Mouse (Mus musculus) neural tube, embryonic 14.5 days (tissue): ENCODE results near the gene Gja4. TPM values are rescaled to one million over a fixed set of nuclear protein-coding genes. Genes with fewer than 3 reads are reported as not detected.

Experiments used
- ATAC-seq: fragments of 200-750 bp; cut with Nextera tagmentation; 2 replicates; pipeline ENCODE4 v1.8.0; 2017; ENCODE audit warnings: low read depth, mild to moderate bottlenecking, moderate TSS enrichment, moderate library complexity
- H3K27ac ChIP-seq: fragments of 300-500 bp; sonication (generic); 2 replicates; pipeline ENCODE4 v1.5.1; 2014; ENCODE audit warnings: low read depth, mild to moderate bottlenecking, control low read depth, low read length, moderate library complexity, mixed read lengths
- H3K27me3 ChIP-seq: fragments of 300-500 bp; sonication (generic); 2 replicates; pipeline ENCODE4 v1.6.1; 2014; ENCODE audit warnings: low read length; ENCODE audit not compliant: control insufficient read depth, insufficient read depth
- H3K36me3 ChIP-seq: fragments of 300-500 bp; sonication (generic); 2 replicates; pipeline ENCODE4 v1.6.1; 2014; ENCODE audit warnings: low read length, mixed read lengths; ENCODE audit not compliant: control insufficient read depth, insufficient read depth
- H3K4me1 ChIP-seq: fragments of 300-500 bp; sonication (generic); 2 replicates; pipeline ENCODE4 v1.6.1; 2014; ENCODE audit warnings: low read length; ENCODE audit not compliant: control insufficient read depth, insufficient read depth
- H3K4me2 ChIP-seq: fragments of 300-500 bp; sonication (generic); 2 replicates; pipeline ENCODE4 v1.6.1; 2014; ENCODE audit warnings: mild to moderate bottlenecking, low read depth, low read length, control low read depth
- H3K4me3 ChIP-seq: fragments of 300-500 bp; sonication (generic); 2 replicates; pipeline ENCODE4 v1.5.1; 2014; ENCODE audit warnings: low read depth, low read length, control low read depth, mixed read lengths
- H3K9ac ChIP-seq: fragments of 300-500 bp; sonication (generic); replicated peaks from 2 replicates; pipeline ENCODE4 v1.6.1; 2014; ENCODE audit warnings: low read depth, mild to moderate bottlenecking, control low read depth, low read length, mixed read lengths
- H3K9me3 ChIP-seq: fragments of 300-500 bp; sonication (generic); 2 replicates; pipeline ENCODE4 v1.6.1; 2016; ENCODE audit warnings: low read length; ENCODE audit not compliant: control insufficient read depth
- WGBS: fragments of 180-500 bp; shearing (Covaris S2); extraction: QIAGEN DNeasy Blood & Tissue Kit; methylation state at CpG from one replicate; pipeline ENCODE4 v1.1.7; 2014; 5-methylcytosine and 5-hydroxymethylcytosine counted together
- polyA plus RNA-seq: library from polyadenylated mRNA; unstranded; fragments of >200 nt; fragmentation: Nextera tagmentation; extraction: Ambion mirVana; gene quantifications from 2 replicates; pipeline ENCODE4 v1.2.1, GENCODE M21; 2014

Gja4 gene
- polyA plus RNA-seq, 1 experiment from 2014 or later = 19.6 TPM

DNA sequence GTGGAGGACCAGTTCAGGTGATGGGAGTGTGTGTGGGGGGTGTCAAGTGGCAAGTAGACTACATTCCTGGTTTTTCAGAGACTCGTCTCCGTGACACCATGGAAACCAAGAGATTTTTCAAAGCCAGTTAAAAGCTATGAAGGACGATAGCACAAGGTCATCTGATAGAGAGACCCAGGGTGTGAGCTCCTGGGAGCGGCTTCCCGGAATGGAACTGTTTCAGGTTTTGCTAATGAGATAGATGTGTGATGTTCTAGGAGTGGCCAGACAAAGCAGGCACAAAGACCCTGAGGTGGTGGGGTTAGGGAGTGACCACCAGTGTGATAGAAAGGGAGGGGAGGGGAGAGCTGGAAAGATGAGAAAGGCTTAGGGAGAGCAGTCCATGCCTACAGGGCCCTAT, 31.2 kb upstream of the Gja4 start:
- no peak overlapping the region for H3K4me3 ChIP-seq
- no peak for ATAC-seq
- H3K9me3 ChIP-seq = no peaks in the 10 kb centered on the region
- no peaks in the 10 kb centered on the region for H3K27me3 ChIP-seq
- no peaks in the 10 kb centered on the region for H3K36me3 ChIP-seq
- H3K27ac ChIP-seq = no peak overlapping the region
- H3K9ac ChIP-seq = no peak overlapping the region
- H3K4me2 ChIP-seq = no peak overlapping the region
- 87% methylated on average over 5 of the region's 5 CpGs for WGBS
- no peaks in the 10 kb centered on the region for H3K4me1 ChIP-seq

DNA sequence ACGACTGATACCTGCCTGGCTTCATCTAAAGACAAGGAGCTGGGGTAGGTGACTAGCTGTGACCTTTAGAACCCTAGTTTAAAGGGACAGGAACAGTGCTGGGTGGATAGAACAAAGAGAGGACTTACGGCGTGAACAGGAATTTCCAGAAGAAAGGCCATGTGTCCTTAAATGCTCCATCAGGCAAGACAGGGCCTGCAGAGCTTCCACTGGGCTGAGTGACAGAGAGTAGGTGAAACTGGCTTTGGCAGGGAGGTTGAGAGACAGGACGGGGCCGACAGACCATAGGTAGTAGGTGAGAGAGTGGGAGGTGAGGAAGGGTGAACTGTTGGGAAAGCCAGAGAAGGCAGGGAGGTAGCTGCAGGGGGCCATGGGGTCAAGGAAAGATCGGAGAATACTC, 27.5 kb upstream of the Gja4 start:
- Histone ChIP-seq H3K36me3 (no peaks in the 10 kb centered on the region), H3K4me1 (no peaks in the 10 kb centered on the region), H3K27ac (no peak overlapping the region), H3K4me3 (no peak overlapping the region), H3K9ac (no peak overlapping the region), H3K4me2 (no peak overlapping the region), H3K27me3 (no peaks in the 10 kb centered on the region), H3K9me3 (no peaks in the 10 kb centered on the region)
- WGBS = 62% methylated on average over 6 of the region's 6 CpGs
- ATAC-seq = no peak

DNA sequence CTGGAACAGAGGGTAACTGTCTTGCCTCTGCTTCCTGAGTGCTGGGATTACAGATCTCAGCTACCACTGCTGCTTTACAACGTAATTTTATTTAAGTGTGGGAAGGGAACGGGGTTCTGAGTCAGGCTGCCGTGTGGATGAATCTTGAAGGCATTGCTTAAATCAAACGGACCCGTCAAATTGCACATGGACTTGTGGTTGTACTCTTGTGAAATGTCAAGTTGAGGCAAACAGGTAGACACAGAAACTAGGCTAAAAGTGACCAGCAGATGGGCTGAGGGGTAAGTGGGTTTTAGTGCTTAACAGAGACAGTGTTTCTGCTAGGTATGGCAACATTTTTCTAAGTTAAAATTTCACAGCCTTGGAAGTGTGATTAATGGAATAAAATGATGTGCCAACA, 23.8 kb upstream of the Gja4 start:
- Histone ChIP-seq H3K4me3 (no peak overlapping the region), H3K9ac (no peak overlapping the region), H3K27me3 (peaks cover 2% of the 10 kb centered on the region; the same call in 1 of the 2 replicates), H3K4me2 (no peak overlapping the region), H3K4me1 (no peaks in the 10 kb centered on the region), H3K9me3 (no peaks in the 10 kb centered on the region), H3K27ac (no peak overlapping the region), H3K36me3 (no peaks in the 10 kb centered on the region)
- no peak for ATAC-seq
- WGBS = 88% methylated on average over 5 of the region's 5 CpGs

DNA sequence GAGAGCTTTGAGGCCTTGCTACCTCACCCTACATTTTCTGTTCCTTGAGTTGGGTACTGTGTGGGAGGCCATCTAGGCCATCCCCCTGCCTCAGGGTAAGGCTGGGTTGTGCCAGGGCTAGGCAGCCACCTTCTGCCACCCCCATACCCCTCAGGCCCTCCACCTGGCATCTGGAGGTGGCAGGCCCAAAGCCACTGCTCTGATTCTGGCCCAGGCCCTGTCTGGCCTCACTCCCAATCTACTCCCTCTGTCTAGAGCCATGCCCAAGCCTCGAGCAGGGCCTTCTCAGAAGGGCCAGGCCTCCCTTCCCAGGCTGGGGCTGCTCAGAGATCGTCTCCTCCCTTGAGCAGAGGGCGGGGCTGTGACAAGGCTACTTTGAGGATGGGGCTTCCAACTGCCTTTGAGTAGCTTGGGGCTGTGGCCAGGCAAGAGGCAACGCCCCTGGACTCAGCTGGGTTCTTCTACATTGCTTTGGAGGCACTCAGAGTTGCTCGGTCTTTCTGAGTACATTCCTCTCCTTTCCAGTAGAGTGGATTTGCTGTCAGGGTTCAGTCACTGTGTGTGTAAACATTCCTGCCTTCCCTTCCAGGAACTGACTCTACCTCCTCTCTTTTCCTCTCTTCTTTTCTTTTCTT, 21.1 kb upstream of the Gja4 start:
- no peak overlapping the region for H3K4me3 ChIP-seq
- H3K4me2 ChIP-seq = no peak overlapping the region
- WGBS = 34% methylated on average over 5 of the region's 5 CpGs
- H3K36me3 ChIP-seq = no peaks in the 10 kb centered on the region
- no peaks in the 10 kb centered on the region for H3K9me3 ChIP-seq
- H3K27ac ChIP-seq = no peak overlapping the region
- peaks cover 21% of the 10 kb centered on the region for H3K27me3 ChIP-seq
- peaks cover 8% of the 10 kb centered on the region for H3K4me1 ChIP-seq
- ATAC-seq = no peak
- no peak overlapping the region for H3K9ac ChIP-seq

DNA sequence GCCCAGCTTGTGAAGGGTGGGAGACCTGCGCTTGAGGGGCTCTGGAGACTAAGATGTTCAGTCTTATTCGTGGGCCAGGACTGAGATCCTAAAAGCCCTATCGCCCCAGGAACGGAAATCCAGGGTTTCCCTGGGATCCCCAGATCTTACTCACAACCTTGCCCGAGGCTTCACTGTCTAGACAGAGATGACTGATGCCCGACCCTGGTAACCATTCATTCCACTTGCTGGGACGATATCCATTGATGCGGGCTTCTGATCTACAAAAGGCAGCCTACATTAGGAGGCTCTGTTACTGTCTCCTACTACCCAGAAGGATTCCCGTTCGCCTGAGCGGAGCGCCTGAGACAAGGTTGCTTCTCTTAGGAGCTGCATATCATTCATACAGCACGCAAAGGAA, 17.3 kb upstream of the Gja4 start:
- no peak overlapping the region for H3K27ac ChIP-seq
- H3K9ac ChIP-seq = no peak overlapping the region
- peaks cover 29% of the 10 kb centered on the region for H3K27me3 ChIP-seq
- ATAC-seq = no peak
- H3K4me2 ChIP-seq = no peak overlapping the region
- H3K4me1 ChIP-seq = peaks cover 8% of the 10 kb centered on the region
- no peaks in the 10 kb centered on the region for H3K9me3 ChIP-seq
- no peak overlapping the region for H3K4me3 ChIP-seq
- no peaks in the 10 kb centered on the region for H3K36me3 ChIP-seq
- 20% methylated on average over 13 of the region's 13 CpGs for WGBS

DNA sequence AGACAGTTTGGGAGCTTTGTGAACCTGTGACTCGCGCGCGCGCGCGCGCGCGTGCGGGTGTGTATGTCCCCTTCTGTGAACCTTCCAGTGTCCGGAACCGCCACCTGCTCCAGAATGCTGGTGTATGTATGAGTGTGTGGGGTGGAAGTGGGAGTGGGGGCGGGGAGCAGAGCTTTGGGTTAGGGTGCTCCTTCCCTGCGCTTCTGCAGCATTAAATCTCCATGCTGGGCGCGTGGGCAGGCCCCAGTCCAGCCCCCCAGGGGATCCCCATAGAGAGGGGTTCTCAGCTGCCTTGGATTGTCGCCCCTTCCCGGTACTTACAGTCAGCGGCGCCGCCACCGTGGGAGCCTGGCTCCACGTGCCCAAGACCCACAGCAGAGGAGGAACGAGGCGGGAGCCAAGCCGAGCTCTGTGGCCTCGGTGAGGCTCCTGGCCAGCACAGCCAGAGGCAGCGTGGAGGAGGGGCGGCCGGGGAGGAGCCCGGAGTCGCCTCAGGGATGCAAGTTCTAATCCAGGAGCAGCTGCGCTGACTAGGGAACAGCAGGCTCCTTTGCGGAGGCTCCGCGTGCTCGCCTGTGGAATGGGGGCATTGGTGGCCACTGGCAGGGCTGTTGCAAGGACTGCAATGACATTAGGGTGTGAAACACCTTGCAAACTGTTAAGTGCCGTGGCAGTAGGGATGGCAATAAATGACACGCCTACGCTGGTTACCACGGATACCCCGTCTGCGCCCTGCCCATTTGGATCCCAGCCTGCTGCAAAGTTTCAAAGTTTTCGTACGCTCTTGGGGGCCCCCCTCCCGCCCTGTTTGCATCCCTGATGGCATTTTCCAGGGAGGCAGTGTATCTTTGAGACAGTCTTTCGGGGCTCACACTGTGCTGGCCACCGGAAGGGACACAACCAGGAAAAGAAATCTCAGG, 16.6 kb upstream of the Gja4 start, which contains the start of gene Gjb3:
Gene Gjb3 (minus strand): TSS at position 664 of the 920 bp plus-strand sequence.
- Histone ChIP-seq H3K27ac (no peak within 1 kb of the TSS), H3K9me3 (no peaks in the 10 kb centered on the region), H3K27me3 (peaks cover 29% of the 10 kb centered on the region), H3K4me2 (peak within 1 kb of the TSS; percentile 38), H3K36me3 (no peaks in the 10 kb centered on the region), H3K4me1 (peaks cover 8% of the 10 kb centered on the region), H3K4me3 (peak within 1 kb of the TSS; percentile 5; the same call in 1 of the 2 replicates), H3K9ac (no peak within 1 kb of the TSS)
- WGBS = under 1% methylated on average over 49 of the region's 49 CpGs
- ATAC-seq = peak; percentile 44; the same call in 1 of the 2 replicates

DNA sequence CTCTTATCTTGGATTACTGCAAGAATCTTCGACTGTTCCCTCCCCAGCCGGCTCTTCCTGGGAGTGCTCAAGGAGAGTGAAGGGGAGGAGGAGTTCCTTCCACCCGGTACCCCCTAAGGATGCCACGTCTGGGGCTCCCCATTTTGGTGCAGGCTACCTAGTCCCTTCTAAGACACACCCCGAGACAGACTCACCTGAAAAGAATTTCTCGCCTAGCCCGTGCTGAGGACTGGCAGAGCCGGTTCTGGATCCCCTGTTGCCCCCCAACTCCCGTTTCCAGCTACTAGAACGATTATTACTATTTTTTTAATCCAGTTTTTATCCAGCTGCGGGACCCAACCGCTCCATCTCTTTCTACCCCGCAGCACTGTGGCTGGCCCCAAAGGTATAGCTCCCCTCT, 15.9 kb upstream of the Gja4 start:
- Histone ChIP-seq H3K9ac (no peak overlapping the region), H3K4me2 (peak overlapping the region; percentile 38), H3K27ac (no peak overlapping the region), H3K4me3 (0 out of 2 replicates have a peak overlapping the region, but pooled peaks have one; percentile 5), H3K27me3 (peaks cover 32% of the 10 kb centered on the region), H3K4me1 (peaks cover 8% of the 10 kb centered on the region), H3K9me3 (no peaks in the 10 kb centered on the region), H3K36me3 (no peaks in the 10 kb centered on the region)
- ATAC-seq = no peak
- under 1% methylated on average over 13 of the region's 13 CpGs for WGBS

DNA sequence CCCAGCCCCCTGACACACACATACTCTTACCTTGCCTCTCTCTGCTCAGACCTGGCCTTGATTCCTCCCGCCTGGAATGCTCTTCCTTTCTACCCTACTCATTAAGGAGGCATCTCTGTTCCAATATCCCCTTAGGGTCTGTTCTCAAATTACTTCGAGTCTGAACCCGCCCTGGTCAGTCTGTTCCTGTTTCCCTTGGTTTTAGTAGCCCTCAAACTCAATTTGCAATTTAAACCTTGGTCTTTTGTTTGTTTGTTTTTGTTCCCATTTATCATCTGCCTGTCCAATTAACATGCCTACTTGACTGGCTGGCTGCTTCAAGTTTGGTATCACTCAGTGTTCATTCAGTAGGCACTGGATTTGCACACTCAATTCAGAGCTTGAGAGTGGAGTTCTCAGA, 15.2 kb upstream of the Gja4 start:
- Histone ChIP-seq H3K9me3 (no peaks in the 10 kb centered on the region), H3K9ac (no peak overlapping the region), H3K36me3 (no peaks in the 10 kb centered on the region), H3K4me2 (no peak overlapping the region), H3K27ac (no peak overlapping the region), H3K27me3 (peaks cover 32% of the 10 kb centered on the region), H3K4me1 (peaks cover 8% of the 10 kb centered on the region), H3K4me3 (no peak overlapping the region)
- WGBS = 3% methylated on average over 3 of the region's 3 CpGs
- no peak for ATAC-seq

DNA sequence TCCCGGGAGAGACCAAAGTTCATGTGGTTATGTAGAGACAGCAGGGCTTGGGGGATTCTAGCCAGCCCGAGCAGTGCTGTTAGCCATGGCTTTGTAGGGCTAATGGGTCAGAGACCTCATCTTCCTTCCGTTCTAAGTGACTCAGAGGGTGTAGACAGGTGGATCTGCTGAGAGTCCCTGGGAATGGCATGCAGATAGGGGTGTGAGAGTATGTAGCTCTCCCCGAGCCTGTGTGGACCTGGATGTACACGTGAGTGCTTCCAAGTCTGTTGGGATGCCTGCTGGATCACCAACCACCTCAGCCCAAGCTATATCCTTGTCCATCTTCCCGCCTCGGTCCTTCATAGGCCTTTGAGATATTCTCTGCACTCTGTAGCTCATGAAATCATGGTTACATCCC, 14.5 kb upstream of the Gja4 start:
- Histone ChIP-seq H3K4me1 (peaks cover 8% of the 10 kb centered on the region), H3K4me2 (no peak overlapping the region), H3K9ac (no peak overlapping the region), H3K36me3 (no peaks in the 10 kb centered on the region), H3K4me3 (no peak overlapping the region), H3K27me3 (peaks cover 32% of the 10 kb centered on the region), H3K27ac (no peak overlapping the region), H3K9me3 (no peaks in the 10 kb centered on the region)
- ATAC-seq = no peak
- WGBS = 65% methylated on average over 7 of the region's 7 CpGs
